Mouse (Mus musculus): Measurements from ENCODE around the gene Tatdn3.

DNA sequence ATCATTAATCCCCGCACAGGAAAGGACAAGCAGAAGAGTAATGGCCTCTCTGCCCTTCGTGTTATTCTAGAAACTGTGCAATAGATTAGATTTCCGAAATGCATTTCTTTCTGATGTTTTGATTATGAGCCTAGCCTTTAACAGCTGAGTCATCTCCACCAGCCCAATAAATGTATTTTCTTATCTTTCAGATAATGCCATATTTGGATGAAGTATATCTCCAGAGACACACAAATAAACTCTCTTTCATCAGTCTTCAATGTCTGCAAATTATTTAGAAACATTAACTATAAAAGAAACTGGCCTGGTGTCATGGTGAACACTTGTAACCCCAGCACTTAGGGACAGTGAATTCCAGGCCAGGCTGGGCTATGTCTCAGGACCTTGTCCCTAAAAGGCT lies 20.0 kb downstream of the Tatdn3 start:
- TF ChIP-seq POLR2A (IDR thresholded peaks at IDR 0.05; ENCODE audit: borderline replicate concordance, control insufficient read depth, low read depth, low read length) (no peak), CTCF (IDR thresholded peaks at IDR 0.05; ENCODE audit: control insufficient read depth, insufficient read depth, low read length) (no peak)

All from bone marrow, adult 2 months (tissue).